Mouse (Mus musculus): Measurements from ENCODE around the gene Ctbp2.

The Ctbp2 gene

GRCm38 (mm10) chr7:133007343-133007742 is 116.8 kb downstream of the Ctbp2 start:
- DNase-seq (ENCODE audit: low spot score) = no peak

- DNase-seq (ENCODE audit: low spot score) = no peak
Measured at GRCm38 (mm10) chr7:133005772-133006171, 118.4 kb downstream of the Ctbp2 start.

GRCm38 (mm10) chr7:133003421-133003820 is 120.7 kb downstream of the Ctbp2 start:
- DNase-seq (ENCODE audit: low spot score) = peak; percentile 73

- DNase-seq (ENCODE audit: low spot score) = no peak
Measured at GRCm38 (mm10) chr7:133002271-133002670, 121.9 kb downstream of the Ctbp2 start.

GRCm38 (mm10) chr7:133001388-133001787 is 122.8 kb downstream of the Ctbp2 start:
- no peak for DNase-seq (ENCODE audit: low spot score)

GRCm38 (mm10) chr7:132999061-132999460 is 125.1 kb downstream of the Ctbp2 start:
- no peak for DNase-seq (ENCODE audit: low spot score)

- DNase-seq (ENCODE audit: low spot score) = no peak
Measured at GRCm38 (mm10) chr7:132998639-132999038, 125.5 kb downstream of the Ctbp2 start.

- DNase-seq (ENCODE audit: low spot score) = peak; percentile 27
Measured at GRCm38 (mm10) chr7:132996391-132996790, 127.8 kb downstream of the Ctbp2 start.

GRCm38 (mm10) chr7:132994628-132995191 is 129.4 kb downstream of the Ctbp2 start:
- DNase-seq (ENCODE audit: low spot score) = no peak

GRCm38 (mm10) chr7:132994120-132994519 is 130.0 kb downstream of the Ctbp2 start:
- no peak for DNase-seq (ENCODE audit: low spot score)

GRCm38 (mm10) chr7:132992967-132993615 is 131.1 kb downstream of the Ctbp2 start:
- DNase-seq (ENCODE audit: low spot score) = no peak

- DNase-seq (ENCODE audit: low spot score) = no peak
Measured at GRCm38 (mm10) chr7:132991240-132991900, 132.8 kb downstream of the Ctbp2 start.

GRCm38 (mm10) chr7:132989839-132990238 is 134.3 kb downstream of the Ctbp2 start:
- no peak for DNase-seq (ENCODE audit: low spot score)

- DNase-seq (ENCODE audit: low spot score) = peak; percentile 27
Measured at GRCm38 (mm10) chr7:132982639-132983038, 141.5 kb downstream of the Ctbp2 start.

- DNase-seq (ENCODE audit: low spot score) = no peak
Measured at GRCm38 (mm10) chr7:132977981-132978380, 146.2 kb downstream of the Ctbp2 start.

GRCm38 (mm10) chr7:132976079-132976478 is 148.1 kb downstream of the Ctbp2 start:
- DNase-seq (ENCODE audit: low spot score) = no peak

GRCm38 (mm10) chr7:132972079-132972478 is 152.1 kb downstream of the Ctbp2 start:
- DNase-seq (ENCODE audit: low spot score) = no peak

GRCm38 (mm10) chr7:132965707-132966106 is 158.4 kb downstream of the Ctbp2 start:
- DNase-seq (ENCODE audit: low spot score) = no peak

- DNase-seq (ENCODE audit: low spot score) = no peak
Measured at GRCm38 (mm10) chr7:132964395-132964794, 159.8 kb downstream of the Ctbp2 start.

- no peak for DNase-seq (ENCODE audit: low spot score)
Measured at GRCm38 (mm10) chr7:132950613-132951012, 173.5 kb downstream of the Ctbp2 start.

- no peak for DNase-seq (ENCODE audit: low spot score)
Measured at GRCm38 (mm10) chr7:132949968-132950367, 174.2 kb downstream of the Ctbp2 start.

- no peak for DNase-seq (ENCODE audit: low spot score)
Measured at GRCm38 (mm10) chr7:132940569-132940968, 183.6 kb downstream of the Ctbp2 start.

- no peak for DNase-seq (ENCODE audit: low spot score)
Measured at GRCm38 (mm10) chr7:132939118-132939517, 185.0 kb downstream of the Ctbp2 start.
